Mouse (Mus musculus) kidney, postnatal 10 days (tissue): ENCODE data around the gene Gm10775.
A peak's percentile ranks its signal among the peaks of the same experiment; 100 is the strongest.

ENCODE experiments used
- DNase-seq: peaks from one replicate; pipeline ENCODE4 v3.0.0; 2021; ENCODE audit warnings: mixed read lengths

Gene Gm10775

GRCm38 (mm10) chr13:65259239-65259638 is at the start of gene Gm10775:
Gene Gm10775 (plus strand): TSS chr13:65259539.
- DNase-seq = no peak

DNA sequence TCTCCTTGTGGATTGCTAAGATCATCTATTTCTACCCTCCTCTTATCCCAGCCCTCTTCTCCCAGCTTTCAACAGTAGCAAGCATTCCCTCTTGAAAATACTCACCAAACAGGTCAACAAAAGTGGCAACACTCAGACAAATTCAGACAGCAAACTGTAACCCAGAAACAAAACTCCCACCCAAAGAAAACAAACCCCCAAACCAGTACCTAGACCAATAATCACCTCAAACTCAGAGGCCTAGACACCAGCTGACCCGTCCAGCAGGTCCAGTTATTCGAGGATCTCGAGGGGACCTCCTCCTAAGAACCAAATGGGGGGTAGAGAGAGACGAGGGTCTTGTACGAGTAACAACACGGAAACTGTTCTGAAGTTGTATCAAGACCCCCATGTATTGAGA is 33.4 kb upstream of the Gm10775 start:
- no peak for DNase-seq

- no peak for DNase-seq
Measured at GRCm38 (mm10) chr13:65226657-65227056, 32.7 kb upstream of the Gm10775 start.

DNA sequence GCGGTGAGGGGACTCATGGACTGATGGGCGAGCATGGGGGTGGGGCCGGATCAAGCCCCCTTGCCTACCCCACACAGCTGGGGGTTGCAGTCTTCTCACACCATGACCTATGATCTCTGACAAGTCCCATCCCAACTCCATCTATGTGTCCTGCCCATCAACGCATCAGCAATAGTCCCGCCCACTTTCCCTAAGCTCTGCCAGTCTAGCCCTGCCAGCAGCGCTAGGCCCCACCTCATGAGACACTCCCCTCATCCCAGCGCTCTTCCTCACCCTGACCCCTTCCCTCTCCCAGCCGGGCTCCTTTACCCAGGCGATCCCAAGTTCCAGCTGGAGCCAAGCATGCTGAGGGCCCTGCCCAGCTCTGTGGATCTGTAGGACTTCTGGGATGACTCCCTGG is 22.1 kb upstream of the Gm10775 start:
- DNase-seq = no peak

- peak; percentile 98 for DNase-seq
Measured at GRCm38 (mm10) chr13:65240509-65241098, 18.7 kb upstream of the Gm10775 start.

GRCm38 (mm10) chr13:65241099-65241626 is 18.2 kb upstream of the Gm10775 start:
- DNase-seq = peak; percentile 99

GRCm38 (mm10) chr13:65241627-65242318 is 17.6 kb upstream of the Gm10775 start:
- DNase-seq = no peak

- DNase-seq = peak; percentile 19
Measured at GRCm38 (mm10) chr13:65242319-65242787, 17.0 kb upstream of the Gm10775 start.

DNA sequence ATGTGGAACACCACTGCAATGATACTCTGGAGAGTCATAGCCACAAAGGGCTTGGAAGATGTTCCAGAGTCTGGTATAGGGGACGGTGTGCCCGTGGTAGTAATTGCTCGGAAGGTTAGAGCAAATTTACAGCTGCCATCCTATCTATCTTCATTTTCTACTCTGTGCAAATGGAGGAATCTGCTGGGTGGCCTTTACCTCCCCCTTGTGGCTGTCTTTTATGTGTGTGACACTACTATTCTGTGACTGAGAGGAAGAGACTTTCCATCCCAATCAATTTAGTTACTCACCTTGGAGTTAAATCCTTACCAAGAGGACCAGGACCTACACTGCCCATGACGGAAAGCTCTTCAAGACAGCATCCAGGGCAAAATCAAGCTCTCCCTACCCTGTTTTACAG is 16.1 kb upstream of the Gm10775 start:
- no peak for DNase-seq

DNA sequence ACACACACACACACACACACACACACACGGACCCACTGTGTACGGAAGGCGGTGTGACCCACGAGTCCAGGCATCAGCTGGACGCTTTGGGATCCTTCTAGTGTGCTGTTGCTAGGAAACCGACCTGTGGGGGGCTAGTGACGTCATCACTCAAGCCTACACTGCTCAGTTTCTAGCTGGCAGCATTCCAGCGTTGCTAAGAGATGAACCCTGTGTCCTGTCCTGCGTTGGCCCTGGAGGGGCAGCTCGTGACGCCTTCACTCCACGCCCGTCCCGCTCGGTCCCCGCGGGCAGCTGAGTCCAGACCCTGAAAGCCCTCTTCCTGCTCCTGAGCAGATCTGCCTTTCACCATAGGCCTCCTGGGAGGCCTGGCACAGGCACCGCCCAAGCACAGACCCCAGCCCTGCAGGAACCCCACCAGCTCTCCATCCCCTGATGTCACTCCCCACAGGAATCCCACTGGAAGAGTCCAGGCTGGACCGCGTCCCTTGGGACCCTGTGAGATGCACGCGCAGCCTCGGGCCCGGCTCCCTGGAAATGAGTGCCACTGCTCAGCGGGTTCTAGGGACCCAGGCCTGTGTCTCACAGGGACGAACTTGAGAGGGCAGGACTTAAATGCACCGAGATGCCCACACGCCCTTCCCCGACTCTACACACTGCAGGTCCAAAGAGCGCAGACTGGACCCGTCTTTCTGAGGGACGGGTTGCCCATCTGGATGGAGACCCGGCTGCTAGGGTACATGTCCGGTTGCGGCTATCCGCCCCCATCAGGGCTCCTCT is 974 bp upstream of the Gm10775 start:
- DNase-seq = peak; percentile 47

DNA sequence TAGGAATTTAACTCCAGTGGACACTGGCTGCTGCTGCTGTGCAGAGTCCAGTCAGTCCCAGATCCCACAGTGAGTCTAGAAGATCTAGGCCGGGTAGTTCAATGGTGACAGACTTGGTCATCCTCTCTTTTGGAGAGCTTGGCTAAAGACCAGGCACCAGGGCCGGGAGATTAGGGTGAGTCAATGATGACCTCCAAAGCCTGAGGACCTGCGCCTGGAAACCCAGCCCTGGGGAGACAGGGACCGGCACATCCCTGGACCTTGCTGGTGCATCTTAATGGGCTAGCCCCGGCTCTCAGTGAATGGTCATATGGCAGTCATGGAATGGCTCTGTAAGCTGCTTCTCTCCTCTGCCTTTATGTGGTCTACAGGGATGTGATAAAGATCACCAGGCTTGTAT is 2.7 kb downstream of the Gm10775 start:
- DNase-seq = no peak

- DNase-seq = no peak
Measured at GRCm38 (mm10) chr13:65277994-65278382, 18.6 kb downstream of the Gm10775 start.

- DNase-seq = peak; percentile 97
Measured at GRCm38 (mm10) chr13:65278383-65279341, 19.3 kb downstream of the Gm10775 start, which contains the start of gene Zfp369. Gene Zfp369 (plus strand): TSS chr13:65278814.

DNA sequence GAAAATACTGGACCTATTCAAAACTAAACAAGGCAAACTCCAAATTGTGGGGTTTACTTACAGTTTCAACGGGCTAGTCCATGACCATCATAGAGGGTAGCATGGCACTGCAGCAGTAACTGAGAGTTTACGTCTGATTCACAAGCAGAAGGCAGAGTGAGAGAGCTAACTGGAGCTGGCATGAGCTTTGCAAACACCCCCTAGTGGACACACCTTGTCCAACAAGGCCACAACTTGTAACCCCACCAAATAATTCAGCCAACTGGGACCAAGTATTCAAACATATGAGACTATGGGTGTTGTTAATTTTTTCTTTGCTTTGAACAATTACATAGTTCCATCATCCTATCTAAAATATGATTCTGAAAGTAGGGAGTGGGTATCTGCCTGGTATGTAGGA is 27.4 kb downstream of the Gm10775 start:
- DNase-seq = no peak

- DNase-seq = no peak
Measured at GRCm38 (mm10) chr13:65296354-65296753, 37.0 kb downstream of the Gm10775 start.
